Mouse (Mus musculus) cerebellum, adult (tissue): ENCODE measurements at regions not wholly inside any gene's neighbourhood (a gene's known extent, or its start where the extent isn't known, plus 50 kb on each side); places are given as distances from the start of the nearest gene placed in this dataset.

Experiments
- ATAC-seq: cut with Nextera tagmentation; 2 replicates; pipeline ENCODE4 v1.9.2; 2017; ENCODE audit warnings: mild to moderate bottlenecking, moderate library complexity, mixed read lengths; ENCODE audit not compliant: insufficient number of reproducible peaks, low FRiP score, low TSS enrichment

GRCm38 (mm10) chr5:41206462-41206861, 501.5 kb downstream of the Rab28 start:
- no peak for ATAC-seq

GRCm38 (mm10) chr5:41204417-41204816, 503.5 kb downstream of the Rab28 start:
- no peak for ATAC-seq

- no peak for ATAC-seq
Observed at GRCm38 (mm10) chr5:41187193-41187592, 520.8 kb downstream of the Rab28 start.

GRCm38 (mm10) chr5:41177220-41177619, 530.7 kb downstream of the Rab28 start:
- no peak for ATAC-seq

GRCm38 (mm10) chr5:41165870-41166626, 541.9 kb downstream of the Rab28 start:
- no peak for ATAC-seq

- no peak for ATAC-seq
Observed at GRCm38 (mm10) chr5:41125050-41125449, 582.9 kb downstream of the Rab28 start.

- ATAC-seq, result no peak
Observed at GRCm38 (mm10) chr5:41117658-41118057, 590.3 kb downstream of the Rab28 start.

GRCm38 (mm10) chr5:41087773-41088172, 620.2 kb downstream of the Rab28 start:
- no peak for ATAC-seq

GRCm38 (mm10) chr5:41076412-41076811, 631.5 kb downstream of the Rab28 start:
- ATAC-seq, result no peak

GRCm38 (mm10) chr5:41061646-41062045, 646.3 kb downstream of the Rab28 start:
- ATAC-seq, result no peak

GRCm38 (mm10) chr5:41061222-41061621, 646.7 kb downstream of the Rab28 start:
- no peak for ATAC-seq

GRCm38 (mm10) chr5:41058015-41058414, 649.9 kb downstream of the Rab28 start:
- no peak for ATAC-seq

GRCm38 (mm10) chr5:41051948-41052347, 656.0 kb downstream of the Rab28 start:
- ATAC-seq, result no peak

- ATAC-seq, result no peak
Observed at GRCm38 (mm10) chr5:41048515-41048914, 659.4 kb downstream of the Rab28 start.

- ATAC-seq, result no peak
Observed at GRCm38 (mm10) chr5:41045221-41045620, 662.7 kb downstream of the Rab28 start.

GRCm38 (mm10) chr5:41044465-41044864, 663.5 kb downstream of the Rab28 start:
- ATAC-seq, result peak; percentile 79

GRCm38 (mm10) chr5:41038790-41039189, 669.2 kb downstream of the Rab28 start:
- ATAC-seq, result no peak

GRCm38 (mm10) chr5:41006692-41007091, 701.3 kb downstream of the Rab28 start:
- ATAC-seq, result no peak

- ATAC-seq, result no peak
Observed at GRCm38 (mm10) chr5:40986562-40986961, 721.4 kb downstream of the Rab28 start.

GRCm38 (mm10) chr5:40974892-40975291, 733.1 kb downstream of the Rab28 start:
- ATAC-seq, result no peak

GRCm38 (mm10) chr5:40952901-40953595, 754.9 kb downstream of the Rab28 start:
- peak; percentile 87; the same call in 1 of the 2 replicates for ATAC-seq

- no peak for ATAC-seq
Observed at GRCm38 (mm10) chr5:40929127-40929526, 778.8 kb downstream of the Rab28 start.
